Mouse (Mus musculus) G1E (cell line): ENCODE data around the gene Capzb.

Experiments used
- CTCF ChIP-seq: IDR thresholded peaks from 2 replicates; pipeline ENCODE4 v1.5.1; 2012; ENCODE audit warnings: low read depth, low read length, inconsistent platforms, mixed read lengths
- GATA2 ChIP-seq: IDR thresholded peaks from 2 replicates; pipeline ENCODE4 v1.6.1; 2012; ENCODE audit warnings: low read depth, low read length, inconsistent platforms, borderline replicate concordance
- TAL1 ChIP-seq: conservative IDR thresholded peaks from 2 replicates; pipeline ENCODE4 v1.6.1; 2012; ENCODE audit warnings: low read depth, low read length, inconsistent platforms, mixed read lengths

- TF ChIP-seq TAL1 (no peak), GATA2 (no peak), CTCF (no peak)
Measured at GRCm38 (mm10) chr4:139206353-139207045, 13.8 kb downstream of the Capzb start.
